Mouse (Mus musculus): ENCODE results near the gene Cntfr.

Cntfr gene

DNA sequence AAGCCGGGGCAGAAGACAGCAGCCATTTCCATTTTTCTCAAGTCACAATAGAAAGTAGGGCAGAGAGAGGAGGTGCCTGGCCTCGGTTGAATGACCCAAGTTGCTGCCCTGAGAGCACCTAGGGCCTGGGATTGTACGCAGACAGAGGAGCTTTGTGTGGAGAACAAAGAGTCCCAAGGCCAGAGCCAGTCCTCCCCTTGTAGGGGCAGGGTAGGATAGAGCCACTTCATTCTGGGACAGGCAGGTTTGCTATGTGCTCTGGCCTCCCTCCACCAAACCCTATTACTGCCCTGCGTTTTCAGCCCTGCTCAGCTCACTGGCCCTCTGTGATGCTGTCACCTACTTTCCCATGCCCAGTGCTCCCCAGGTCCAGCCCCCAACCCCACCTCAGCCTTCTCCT, 48.7 kb downstream of the Cntfr start:
- peak in 1 of 2 experiments; percentile 49 for DNase-seq (ENCODE audit: low spot score in 2 of 2)

DNA sequence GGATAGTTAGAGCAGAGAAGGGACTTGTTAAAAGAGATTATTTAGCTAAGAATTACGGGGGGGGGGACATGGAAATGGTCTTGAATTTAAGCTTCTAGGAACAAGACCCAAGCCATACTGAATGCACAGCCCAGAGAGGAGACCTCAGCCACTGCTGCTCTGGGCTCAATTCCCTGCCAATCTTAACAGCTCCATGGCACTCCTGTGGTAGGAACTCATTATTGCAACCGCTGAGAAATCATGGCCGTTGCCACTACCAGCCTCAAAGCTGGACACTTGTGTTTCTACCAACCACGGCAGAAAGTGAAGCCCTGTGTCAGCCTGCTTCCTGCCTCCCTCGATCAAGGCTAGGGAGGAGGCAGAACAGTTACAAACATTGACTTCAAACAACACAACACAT, 51.4 kb downstream of the Cntfr start:
- no peak for DNase-seq (ENCODE audit: low spot score in 2 of 2)

DNA sequence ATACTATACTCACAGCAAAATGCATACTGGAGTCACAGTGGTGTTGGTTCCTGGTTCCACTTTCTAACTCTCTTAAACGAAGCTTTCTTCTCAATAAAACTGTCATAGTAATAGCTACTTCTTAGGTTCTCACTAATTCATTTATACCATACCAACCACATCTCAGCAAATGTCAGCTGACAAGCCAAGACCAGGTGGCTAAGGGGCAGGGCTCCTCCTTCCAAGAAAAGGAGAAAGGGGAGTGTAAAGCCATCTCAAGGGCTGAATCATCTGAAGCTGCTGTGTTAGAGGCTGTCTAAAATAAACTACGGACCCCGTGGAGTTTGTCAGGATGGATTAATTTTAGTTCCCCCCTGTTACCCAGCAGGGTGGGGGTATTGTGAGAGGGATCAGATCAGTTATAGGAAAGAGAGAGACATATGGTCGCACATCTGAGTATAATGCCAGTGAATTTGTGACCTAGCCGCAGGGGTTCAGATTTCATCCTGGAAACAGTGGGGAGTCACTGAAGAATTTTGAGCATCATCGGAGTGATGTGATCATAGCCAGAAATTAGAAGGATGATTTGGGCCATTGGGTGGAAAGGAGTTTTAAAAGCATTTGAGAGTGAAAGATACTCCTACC, 55.6 kb downstream of the Cntfr start:
- no peak for DNase-seq (ENCODE audit: low spot score in 2 of 2)

DNA sequence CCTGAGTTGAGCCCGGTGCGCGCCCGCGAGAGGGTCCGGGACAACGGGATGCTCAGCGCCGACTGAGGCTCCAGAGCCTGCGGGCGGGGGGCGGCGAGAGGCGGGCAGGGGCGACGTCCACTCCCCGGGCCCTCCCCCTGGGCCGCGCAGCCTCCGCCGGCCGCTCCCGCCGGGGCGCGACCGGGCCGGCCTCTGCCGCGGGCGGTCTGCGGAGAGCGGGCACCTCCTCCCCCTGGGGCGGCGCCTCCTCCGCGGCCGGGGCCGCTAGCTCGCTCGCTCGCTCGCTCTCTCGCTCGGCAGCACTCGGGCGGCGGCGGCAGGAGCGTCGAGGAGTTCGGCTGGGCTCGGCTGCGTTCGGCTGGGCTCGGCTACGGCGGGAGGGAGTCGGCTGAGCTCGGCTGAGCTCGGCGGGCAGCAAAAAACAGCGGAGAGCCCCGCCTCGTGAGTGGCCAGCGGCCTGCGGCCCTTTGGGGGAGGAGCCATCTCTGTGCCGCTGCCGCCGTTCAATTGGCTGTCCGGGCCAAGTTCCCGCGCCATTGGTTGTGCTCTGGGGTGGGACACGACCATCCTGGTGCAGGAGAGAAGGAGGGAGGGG, 56.9 kb downstream of the Cntfr start, which contains the start of gene Enho:
Enho (minus strand) TSS at position 412 of the 595 bp plus-strand sequence.
- peak; percentile 94 to 95 for DNase-seq (ENCODE audit: low spot score in 2 of 2)

DNA sequence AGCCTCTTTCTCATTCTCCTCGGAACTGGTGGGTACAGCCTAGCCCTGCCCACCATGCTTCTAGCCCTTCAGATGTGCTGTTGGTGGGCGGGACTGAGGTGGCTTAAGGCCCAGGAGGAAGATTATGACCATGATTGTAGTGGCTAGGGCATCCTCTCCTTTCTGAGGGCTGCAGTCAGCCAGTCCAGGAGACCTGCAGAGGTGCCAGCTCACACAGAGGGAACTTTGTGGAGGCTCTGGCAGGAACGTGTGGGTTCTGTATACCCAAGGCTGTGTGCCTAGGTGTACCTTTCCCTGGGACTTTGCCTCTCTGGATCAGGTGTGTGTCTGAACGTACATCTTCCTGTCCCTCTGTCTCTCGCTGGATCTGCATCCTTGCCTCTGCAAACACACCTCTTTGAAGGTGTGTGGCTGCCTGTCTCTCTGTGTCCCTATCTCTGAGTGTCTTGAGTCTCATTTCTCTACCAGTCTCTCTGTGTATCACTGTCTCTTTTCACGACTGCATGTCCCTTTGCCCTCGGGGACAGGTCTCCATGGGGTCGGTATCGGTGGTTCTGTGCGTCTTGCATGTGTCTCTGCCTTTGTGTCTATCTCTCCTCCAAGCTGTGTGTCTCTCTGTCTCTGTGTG, 57.6 kb downstream of the Cntfr start:
- DNase-seq (ENCODE audit: low spot score in 2 of 2), result no peak

DNA sequence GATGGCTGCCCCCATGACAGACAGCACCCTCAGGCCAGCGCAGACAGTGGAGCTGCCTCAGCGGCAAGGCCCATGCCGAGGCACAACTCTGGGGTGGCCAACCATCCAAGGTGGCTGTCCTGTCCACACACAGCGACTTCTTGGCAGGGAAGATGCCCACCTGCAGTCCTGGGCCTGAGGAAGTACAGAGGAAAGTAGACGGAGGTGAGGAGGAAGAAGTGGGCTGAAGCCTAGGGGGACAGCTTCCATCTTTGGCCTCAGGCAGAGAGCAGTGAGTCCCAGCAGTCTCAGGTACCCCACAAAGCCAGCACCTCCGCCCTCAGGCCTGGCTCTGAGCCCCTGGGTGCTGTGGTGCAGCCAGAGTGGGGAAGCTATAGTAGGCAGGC, 58.1 kb downstream of the Cntfr start:
- no peak for DNase-seq (ENCODE audit: low spot score in 2 of 2)

DNA sequence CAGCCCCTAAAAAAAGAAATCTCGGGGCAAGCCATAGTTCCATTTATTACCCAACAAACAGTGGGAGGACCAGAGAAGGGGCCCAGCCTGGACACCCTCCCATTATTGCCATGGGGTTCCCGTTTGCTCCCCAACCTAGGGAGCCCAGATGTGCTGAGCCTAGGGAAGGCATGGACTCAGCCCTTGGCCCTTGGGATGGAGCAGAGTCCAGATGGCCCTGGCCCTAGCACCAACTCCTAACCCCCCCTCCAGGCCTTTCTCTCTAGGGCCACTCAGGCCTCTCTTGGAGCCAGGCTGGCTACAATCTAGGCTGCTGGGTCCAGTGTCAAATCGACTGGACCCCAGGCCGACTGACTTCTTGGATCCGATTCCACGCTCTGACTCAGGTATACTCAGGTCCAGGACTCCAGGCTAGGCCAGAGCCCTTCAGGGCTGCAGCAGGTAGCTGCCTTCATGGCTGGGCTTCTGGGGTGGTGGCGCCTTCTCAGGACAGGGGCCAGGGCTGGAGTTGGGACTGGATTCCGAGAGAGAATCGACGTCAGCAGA, 58.6 kb downstream of the Cntfr start:
- no peak for DNase-seq (ENCODE audit: low spot score in 2 of 2)

DNA sequence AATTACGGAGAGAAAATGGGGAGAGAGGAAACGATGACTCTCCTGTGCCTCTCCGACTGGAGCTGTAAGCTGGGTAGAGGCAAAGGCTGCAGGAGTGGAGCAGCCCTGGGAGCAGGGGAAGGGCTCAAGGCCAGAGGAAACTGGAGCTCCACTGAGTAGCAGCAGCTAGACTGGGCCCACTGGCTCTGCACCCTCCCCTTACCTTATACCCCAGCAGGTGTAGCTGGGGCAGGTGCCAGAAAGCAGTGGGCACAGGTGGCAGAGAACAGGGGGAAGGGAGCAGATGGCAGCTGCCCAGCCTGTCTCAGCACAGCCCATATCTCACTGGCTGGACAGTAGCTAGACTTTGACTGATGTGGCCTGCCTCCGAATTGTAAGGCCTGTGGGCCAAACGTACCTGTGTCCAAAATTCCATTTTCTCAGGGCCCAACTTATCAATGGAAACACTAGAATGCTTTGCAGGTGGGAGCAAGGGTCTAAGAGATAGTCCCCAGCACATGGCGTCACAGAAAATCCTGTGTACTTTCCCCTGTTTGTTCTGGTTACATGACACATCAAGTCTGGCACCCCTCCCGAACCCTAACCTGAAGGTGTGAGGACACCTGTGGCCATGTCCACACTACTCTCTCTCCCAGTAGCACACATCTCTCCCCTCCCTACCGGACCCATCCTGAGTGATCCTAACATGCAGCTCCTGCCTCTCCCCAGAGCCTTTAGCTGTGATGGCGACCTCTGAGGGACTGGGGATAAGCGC, 59.8 kb downstream of the Cntfr start:
- DNase-seq (ENCODE audit: low spot score in 2 of 2), result no peak

DNA sequence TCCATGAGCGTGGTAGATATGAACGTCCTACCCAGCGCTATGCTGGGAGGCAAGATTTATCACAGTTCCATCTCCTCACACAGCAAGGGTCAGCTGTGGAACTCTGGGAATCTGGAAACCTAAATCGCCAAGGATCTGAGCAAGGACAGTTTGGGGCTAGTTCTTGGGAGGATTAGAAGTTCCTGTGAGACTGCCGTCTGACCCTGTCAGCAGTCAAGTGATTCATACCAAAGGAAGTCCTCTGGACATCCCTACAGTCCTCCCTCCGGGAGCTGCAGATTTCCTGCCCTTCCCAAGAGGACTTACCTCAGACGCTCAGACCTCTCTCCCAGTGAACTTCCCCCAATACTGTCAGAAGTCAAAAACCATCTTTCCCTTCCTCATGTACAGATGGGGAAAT, 60.5 kb downstream of the Cntfr start:
- no peak for DNase-seq (ENCODE audit: low spot score in 2 of 2)

DNA sequence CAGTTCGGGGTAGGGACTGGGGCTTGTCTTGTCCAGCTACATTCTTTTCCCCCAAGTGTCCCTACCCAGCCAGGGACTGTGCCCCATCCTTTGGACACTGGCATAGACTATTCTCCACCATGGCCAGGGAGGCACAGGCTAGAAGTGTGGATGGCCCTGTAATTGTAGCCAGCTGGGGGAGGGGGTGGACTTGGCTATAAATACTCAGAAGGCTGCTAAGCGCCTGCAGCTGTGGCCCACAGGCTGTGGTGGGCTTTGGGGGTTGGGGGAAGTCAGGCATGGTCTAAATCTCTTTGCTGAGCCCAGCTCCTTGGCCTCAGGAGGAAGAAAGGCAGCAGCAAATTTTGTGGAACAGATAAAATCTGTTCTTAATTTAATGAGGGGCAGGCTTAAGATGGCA, 61.0 kb downstream of the Cntfr start:
- DNase-seq (ENCODE audit: low spot score in 2 of 2), result no peak

DNA sequence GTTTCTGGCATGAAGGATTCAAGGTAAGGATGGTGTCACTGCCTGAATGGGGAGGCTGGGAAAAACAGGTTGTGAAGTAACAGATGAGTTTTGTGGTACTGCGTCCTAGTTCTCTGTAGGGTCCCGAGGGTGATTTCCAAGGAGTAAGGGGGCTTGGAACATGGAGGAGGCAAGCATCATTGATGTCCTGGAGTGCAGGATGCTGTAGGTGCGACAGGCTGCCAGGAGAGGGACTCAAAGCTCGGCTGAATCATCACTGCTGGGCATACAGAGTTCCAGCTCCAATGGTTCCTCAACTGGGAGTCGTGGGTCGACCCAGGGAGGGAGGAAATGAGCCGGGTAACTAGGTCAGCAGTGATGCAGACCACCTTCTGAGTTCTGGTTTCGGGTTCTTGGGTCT, 61.7 kb downstream of the Cntfr start:
- no peak for DNase-seq (ENCODE audit: low spot score in 2 of 2)

DNA sequence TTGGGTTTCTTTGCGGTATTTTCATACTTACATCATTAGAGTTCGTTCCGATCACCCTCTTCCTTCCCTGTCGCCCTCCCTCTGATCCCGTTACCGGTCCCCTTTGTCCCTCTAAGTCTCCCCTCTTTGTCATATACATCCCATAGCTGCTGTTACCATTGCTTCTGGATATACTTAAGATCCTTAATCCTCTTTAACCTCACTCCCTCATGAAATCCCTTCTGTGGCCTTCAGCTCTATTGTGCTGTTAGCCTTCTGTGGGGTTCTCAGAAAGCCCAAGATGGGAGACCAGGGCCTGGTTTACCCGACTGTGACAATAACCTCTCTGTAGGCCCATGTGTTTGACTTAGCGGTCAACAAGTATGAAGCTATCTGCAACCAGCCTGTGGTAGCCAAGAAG, 62.3 kb downstream of the Cntfr start:
- no peak for DNase-seq (ENCODE audit: low spot score in 2 of 2)

DNA sequence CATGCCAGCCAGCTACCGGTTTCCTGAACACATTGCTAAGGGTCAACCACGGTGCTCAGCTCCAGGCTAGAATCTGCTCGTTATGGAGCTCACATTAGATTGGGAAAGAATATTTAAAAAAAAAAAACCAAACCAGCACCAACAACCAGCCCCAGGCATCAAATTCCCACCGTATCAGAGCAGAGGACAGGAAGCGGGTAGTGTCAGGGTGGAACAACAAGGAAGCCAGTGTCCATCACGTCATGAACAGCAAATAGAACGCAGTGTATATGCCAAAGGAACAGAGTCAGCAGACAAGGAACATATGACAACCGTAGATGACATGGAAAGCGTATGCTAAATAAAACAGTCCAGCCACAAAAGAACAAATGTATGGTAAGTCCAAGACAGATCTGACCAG, 63.9 kb downstream of the Cntfr start:
- no peak for DNase-seq (ENCODE audit: low spot score in 2 of 2)

DNA sequence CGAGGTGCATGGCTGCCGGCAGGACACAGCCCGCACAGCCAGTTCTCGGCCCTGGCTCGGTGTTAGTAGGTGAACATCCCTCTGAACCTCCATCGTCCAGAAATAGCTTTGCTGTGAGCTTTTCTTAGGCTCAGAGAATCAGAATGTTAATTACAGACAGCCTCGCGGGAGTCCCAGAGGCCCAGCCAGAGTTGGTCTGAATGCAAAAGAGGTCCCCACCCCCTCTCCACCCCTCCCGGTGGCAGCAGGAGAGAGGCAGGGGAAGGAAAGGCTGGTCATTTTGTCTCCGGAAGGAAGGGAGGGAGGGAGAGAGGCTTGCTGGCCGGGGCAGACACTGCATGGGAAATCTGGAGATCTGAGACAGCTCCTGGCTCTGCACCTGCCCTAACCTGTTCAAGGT, 65.5 kb downstream of the Cntfr start:
- DNase-seq (ENCODE audit: low spot score in 2 of 2), result peak in 1 of 2 experiments; percentile 63

DNA sequence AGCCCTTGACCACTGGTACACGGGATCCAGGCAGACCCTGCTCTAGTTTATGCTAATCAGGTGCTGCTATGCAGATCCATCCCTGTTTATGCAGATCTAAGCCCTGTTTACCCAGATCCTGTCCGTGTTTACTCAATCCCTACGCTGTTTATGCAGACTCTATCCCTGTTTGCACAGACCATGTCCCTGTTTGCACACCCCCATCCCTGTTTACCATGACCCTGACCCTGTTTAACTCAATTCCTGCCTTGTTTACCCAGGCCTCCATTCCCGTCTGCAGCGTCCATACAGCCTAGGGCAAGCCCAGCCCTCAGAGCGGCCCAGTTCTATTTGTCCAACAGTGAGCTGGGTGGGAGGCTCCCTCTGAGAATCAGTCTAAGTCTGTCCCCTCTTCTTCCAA, 66.7 kb downstream of the Cntfr start:
- DNase-seq (ENCODE audit: low spot score in 2 of 2), result no peak

DNA sequence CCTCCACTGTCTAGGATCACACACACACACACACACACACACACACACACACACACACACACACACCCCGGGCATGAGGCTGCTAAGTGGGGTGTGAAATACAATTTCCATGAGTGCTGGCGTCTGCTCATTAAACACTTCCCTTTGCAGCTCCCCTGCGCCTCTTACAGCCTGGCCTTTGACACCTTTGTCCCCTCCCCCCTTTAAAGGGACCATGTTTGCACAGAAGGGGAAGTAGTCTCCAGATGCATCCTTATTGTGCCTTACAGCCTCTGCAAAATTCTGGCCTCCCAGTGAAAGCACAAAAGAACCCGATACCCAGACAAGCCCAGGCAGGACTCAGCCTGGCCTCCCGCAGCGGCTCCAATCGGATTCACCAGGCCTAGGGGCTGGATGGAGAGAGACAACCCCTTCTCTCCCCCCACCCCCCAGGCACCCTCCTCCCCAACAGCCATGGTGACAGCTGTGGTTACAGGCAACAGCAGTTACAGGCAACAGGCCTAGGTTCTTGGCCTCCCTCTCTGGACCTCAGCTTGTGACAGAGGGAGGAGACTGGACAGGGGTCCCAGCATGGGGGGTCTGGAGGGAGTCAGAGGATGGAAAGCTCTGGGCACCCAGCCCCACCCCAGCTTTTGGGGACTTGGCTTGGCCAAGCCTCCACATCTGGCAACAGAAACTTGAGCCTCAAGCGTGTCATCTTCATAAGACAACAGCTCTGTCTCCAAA, 68.5 kb downstream of the Cntfr start:
- DNase-seq (ENCODE audit: low spot score in 2 of 2), result peak in 1 of 2 experiments; percentile 13

DNA sequence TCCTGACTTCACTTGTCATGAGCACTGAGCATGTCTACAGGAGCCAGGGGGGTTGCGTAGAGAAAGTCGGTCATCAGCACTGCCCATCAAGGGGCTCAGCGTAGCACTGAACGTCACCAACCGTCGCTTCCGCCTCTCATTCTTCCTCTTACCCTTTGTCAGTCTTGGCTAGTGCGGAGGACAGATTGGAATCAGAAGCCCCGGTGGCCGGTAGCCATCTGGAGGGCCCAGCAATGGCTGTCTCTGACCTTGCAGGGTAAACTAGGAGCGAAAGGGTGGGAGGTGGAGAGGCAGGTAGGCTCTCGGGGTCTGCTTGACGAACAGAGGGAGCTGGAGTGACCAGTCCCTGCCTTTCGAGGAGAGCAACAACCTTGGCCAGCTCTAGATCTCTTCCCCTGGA, 74.8 kb downstream of the Cntfr start:
- DNase-seq (ENCODE audit: low spot score in 2 of 2), result no peak

DNA sequence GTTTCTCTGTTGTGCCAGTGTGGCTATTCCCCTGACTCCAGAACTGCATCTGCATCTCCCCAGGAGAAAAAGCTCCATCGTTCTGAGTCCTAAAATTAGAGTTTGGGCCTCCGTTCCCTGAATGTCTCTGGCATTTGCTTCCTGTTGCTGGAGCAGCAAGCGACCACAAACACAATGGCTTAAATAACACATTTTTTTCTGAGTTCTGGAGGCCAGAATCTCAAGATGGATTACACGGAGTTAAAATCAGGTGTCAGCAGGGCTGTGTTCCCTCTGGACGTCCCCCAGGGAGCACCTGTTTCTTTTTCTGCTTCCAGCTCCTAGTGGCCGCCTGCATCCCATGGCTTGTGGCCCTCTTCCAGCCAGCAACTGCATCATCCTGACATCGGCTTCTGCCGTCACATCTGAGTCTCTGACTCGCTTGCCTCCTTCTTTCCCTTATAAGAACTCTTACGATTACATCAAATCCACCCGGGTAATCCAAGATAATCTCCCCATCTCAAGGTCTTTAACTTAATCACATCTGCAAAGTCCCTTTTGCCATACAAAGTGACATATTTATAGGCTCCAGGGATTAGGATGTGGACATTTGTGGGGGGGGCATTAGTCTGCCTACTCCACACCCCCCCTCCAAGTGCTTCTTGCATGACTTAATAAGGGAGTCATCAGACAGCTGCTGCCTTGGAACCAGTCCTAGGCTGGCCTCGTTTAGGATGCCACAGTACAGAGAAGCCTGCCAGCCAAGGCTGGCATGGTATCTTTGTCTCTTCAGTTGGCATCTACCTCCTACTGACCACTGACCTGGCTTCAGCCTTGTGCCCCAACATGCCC, 77.8 kb downstream of the Cntfr start:
- DNase-seq (ENCODE audit: low spot score in 2 of 2), result no peak

DNA sequence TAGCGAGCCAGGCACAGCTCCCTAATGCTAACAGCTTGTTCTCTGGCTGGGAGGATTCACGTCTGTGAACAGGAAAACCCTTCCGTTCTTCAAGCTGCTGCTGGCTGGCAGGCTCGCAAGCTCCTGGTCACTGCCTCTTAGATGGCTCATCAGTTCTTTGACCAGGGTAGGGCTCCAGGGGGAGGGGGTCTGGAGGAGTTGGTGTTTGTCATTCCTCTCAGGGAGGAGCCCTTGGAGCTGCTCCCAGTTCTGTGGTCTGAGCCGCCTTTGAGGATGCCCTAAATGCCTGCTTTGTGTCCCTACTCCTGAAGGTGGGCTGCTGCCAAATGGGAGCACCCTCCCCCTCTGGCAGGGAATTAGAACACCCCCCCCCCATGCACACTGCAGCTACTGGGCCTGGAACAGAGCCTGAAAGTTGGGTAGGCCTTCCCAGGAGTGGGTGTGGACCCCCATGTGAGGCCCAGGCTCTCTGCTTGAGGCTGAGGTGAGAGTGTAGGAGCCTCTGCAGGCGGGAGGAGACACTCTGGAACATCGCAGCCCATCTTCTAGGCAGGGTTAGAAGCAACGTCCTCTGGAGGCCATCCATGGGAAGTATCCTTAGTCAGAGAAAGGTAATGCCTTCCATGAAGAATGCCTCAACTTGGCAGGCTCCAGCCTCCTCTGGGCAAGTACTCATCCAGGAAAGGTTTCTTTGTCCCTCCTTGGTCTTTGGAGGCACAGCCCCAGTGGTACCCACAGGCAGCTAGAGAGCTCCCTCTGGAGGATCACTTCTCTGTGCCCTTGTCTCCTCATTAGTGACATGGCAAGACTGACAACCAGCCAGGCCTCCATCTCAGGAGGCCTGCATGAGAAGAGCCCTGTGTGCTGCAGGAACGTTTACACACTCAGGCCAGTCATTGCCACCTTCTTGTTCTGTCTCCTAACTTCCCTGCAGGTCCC, 81.0 kb downstream of the Cntfr start:
- no peak for DNase-seq (ENCODE audit: low spot score in 2 of 2)

DNA sequence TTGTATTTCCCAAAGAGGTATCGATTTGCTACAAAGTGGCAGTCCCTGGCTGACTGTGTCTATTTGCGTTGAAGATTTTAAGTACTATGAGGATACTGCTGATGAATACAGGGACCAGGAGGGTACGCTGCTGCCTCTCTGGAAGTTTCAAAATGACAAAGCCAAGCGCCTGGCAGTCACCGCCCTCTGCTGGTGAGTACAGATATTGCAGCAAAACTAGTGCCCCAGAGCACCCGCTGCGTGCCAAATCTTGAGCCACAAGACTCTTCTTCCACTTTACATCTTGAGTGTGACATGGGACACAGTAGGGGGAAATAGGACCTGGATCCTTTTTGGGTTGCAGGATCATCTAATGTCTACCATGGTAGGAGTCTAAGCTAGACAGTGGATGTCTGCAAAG, 82.7 kb downstream of the Cntfr start:
- peak; percentile 69 to 80 for DNase-seq (ENCODE audit: low spot score in 2 of 2)

Data from urinary bladder, postnatal 36 days (tissue).